Mouse (Mus musculus) liver, embryonic 14.5 days (tissue): ENCODE results near the gene Ifna15.

Experiments
- CTCF ChIP-seq: IDR thresholded peaks from 2 replicates; pipeline ENCODE4 v1.5.1; 2016; ENCODE audit warnings: antibody characterized with exemption, low read depth, control low read depth
- EP300 ChIP-seq: IDR thresholded peaks from 2 replicates; pipeline ENCODE4 v1.6.1; 2016; ENCODE audit warnings: antibody characterized with exemption, low read depth

DNA sequence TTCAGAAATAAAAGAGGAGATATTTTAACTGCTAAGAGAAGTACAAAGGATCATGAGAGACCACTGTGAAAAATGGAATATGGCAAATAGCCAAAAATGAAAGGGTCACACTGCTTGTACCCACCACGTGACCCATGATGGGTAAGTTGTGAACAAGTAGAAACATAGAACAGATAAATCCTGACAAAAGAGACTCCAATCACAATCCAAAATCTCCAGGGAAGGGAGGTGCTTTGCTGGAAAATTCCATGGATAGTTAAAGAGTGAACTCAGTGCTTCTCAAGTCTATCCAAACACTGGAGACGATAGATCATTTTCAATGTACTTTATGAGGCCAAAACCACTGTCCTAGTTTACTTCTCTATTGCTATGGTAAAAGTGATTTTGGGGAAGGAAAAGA, 27.2 kb downstream of the Ifna15 start:
- TF ChIP-seq CTCF, result no peak
- TF ChIP-seq EP300, result no peak
